Comparison of ENCODE assay signal across 11 mouse cellular contexts in genomic region chr17:87304151-87304894, GRCm38 (mm10). TPM values are rescaled to one million over a fixed set of nuclear protein-coding genes. Genes with fewer than 3 reads are reported as not detected.
DNase-seq lines count a peak whose midpoint lies in the region; ATAC-seq and TF ChIP-seq lines count a peak whose summit lies in the region.
"Had no signal": no experiment of that assay in that cellular context is flagged by ENCODE, and none has a peak within 500 bp of the region (broad histone marks: within the 10 kb centered on the region; RNA-seq: fewer than 3 reads in every experiment).

No protein-coding gene starts in this region.

- DNase-seq in kidney, adult 2 months = peak; percentile 93
- no peak for DNase-seq in kidney, postnatal 4 days
- DNase-seq in adipocyte (ENCODE audit: low spot score) = peak; percentile 94
- DNase-seq in kidney, postnatal 36 days = peak; percentile 63 to 86
- no peak for DNase-seq in frontal cortex, postnatal 10 days (ENCODE audit: low spot score in 2 of 2)
- DNase-seq: cerebellum, postnatal 14 days had no signal

- peaks cover 33% of the 10 kb centered on the region for H3K4me1 ChIP-seq in kidney, adult 2 months (ENCODE audit: control insufficient read depth, insufficient read depth, low read length)
- H3K4me1 ChIP-seq in hindbrain, embryonic 12.5 days = no peaks in the 10 kb centered on the region

- H3K9me3 ChIP-seq in hindbrain, embryonic 12.5 days (replicated peaks) = no peaks in the 10 kb centered on the region
- H3K9me3 ChIP-seq: embryonic facial prominence, embryonic 15.5 days; heart, embryonic 12.5 days had no signal

- TF ChIP-seq POLR2A in kidney, adult 2 months (IDR thresholded peaks at IDR 0.05; ENCODE audit: low read depth, low read length) = no peak

- no peak overlapping the region for H3K4me2 ChIP-seq in hindbrain, embryonic 12.5 days (replicated peaks)
- H3K4me2 ChIP-seq: embryonic facial prominence, embryonic 15.5 days; heart, embryonic 12.5 days had no signal

- no peaks in the 10 kb centered on the region for H3K36me3 ChIP-seq in kidney, adult 2 months (ENCODE audit: control insufficient read depth, insufficient read depth, low read length)
- H3K36me3 ChIP-seq in hindbrain, embryonic 12.5 days = no peaks in the 10 kb centered on the region
- H3K36me3 ChIP-seq: embryonic facial prominence, embryonic 15.5 days; heart, embryonic 12.5 days had no signal

- no peak overlapping the region for H3K9ac ChIP-seq in hindbrain, embryonic 12.5 days
- H3K9ac ChIP-seq: embryonic facial prominence, embryonic 15.5 days; heart, embryonic 12.5 days had no signal

- no peak for TF ChIP-seq CTCF in kidney, adult 2 months (conservative IDR thresholded peaks at IDR 0.05; ENCODE audit: insufficient read depth, insufficient read length, low read depth, low read length)

- H3K4me3 ChIP-seq in kidney, adult 2 months (ENCODE audit: insufficient read depth, low read depth, low read length) = no peak overlapping the region
- no peak overlapping the region for H3K4me3 ChIP-seq in hindbrain, embryonic 12.5 days
- H3K4me3 ChIP-seq: embryonic facial prominence, embryonic 15.5 days; heart, embryonic 12.5 days had no signal

- peak; percentile 59 for ATAC-seq in monocyte, adult 5-6 weeks (replicated peaks; ENCODE audit: insufficient number of reproducible peaks, low FRiP score, low TSS enrichment, poor library complexity, severe bottlenecking)
- ATAC-seq in hindbrain, embryonic 12.5 days (ENCODE audit: low FRiP score) = no peak
- ATAC-seq: activated CD4-positive, CD25-positive, alpha-beta regulatory T cell, adult 4 months had no signal

- WGBS in kidney, adult 2 months = 42% methylated on average over 11 of the region's 11 CpGs
- 84% methylated on average over 11 of the region's 11 CpGs for WGBS in hindbrain, embryonic 12.5 days

- no peaks in the 10 kb centered on the region for H3K27me3 ChIP-seq in kidney, adult 2 months (replicated peaks; ENCODE audit: control insufficient read depth, insufficient read depth, low read length)
- H3K27me3 ChIP-seq in hindbrain, embryonic 12.5 days = no peaks in the 10 kb centered on the region
- H3K27me3 ChIP-seq: embryonic facial prominence, embryonic 15.5 days; heart, embryonic 12.5 days had no signal

- H3K27ac ChIP-seq in kidney, adult 2 months (ENCODE audit: insufficient read depth, low read depth, low read length) = peak overlapping the region; percentile 80
- H3K27ac ChIP-seq in hindbrain, embryonic 12.5 days = no peak overlapping the region
- H3K27ac ChIP-seq: embryonic facial prominence, embryonic 15.5 days had no signal

RNA-seq across cellular contexts. Expression of gene Ttc7, which starts 21.6 kb away (rescaled TPM):
- polyA plus RNA-seq in kidney, adult 2 months (2012; rRNA removed) = 68.6 and 81.9 TPM in 2 replicates
- total RNA-seq in monocyte, adult 5-6 weeks (2017) = 126 to 169 TPM (median 150 TPM) in 3 replicates
- 6.0 and 6.6 TPM in 2 replicates for polyA plus RNA-seq in hindbrain, embryonic 12.5 days (2016; fragmentation: Nextera tagmentation; extraction: Ambion mirVana)

RNA-seq across cellular contexts. Expression of gene Mcfd2, which starts 38.6 kb away (rescaled TPM):
- 159 and 170 TPM in 2 replicates for polyA plus RNA-seq in kidney, adult 2 months (2012; rRNA removed)
- 35.9 to 41.6 TPM (median 36.0 TPM) in 3 replicates for total RNA-seq in monocyte, adult 5-6 weeks (2017)
- polyA plus RNA-seq in hindbrain, embryonic 12.5 days (2016; fragmentation: Nextera tagmentation; extraction: Ambion mirVana) = 63.9 and 64.4 TPM in 2 replicates

Comparison
In these comparisons a context has a peak if more than half of its experiments do, and no peak if none do; other contexts are left out.
1. DNase-seq: peak in kidney, adult 2 months (single experiment), adipocyte (single experiment) and kidney, postnatal 36 days (2 of 2); none in kidney, postnatal 4 days (0 of 2) and frontal cortex, postnatal 10 days (0 of 2).